Mouse (Mus musculus) embryonic facial prominence, embryonic 15.5 days (tissue): Measurements from ENCODE around the gene Ccm2. TPM values are rescaled to one million over a fixed set of nuclear protein-coding genes. Genes with fewer than 3 reads are reported as not detected.

Experiments
- ATAC-seq: fragments of 200-750 bp; cut with Nextera tagmentation; 2 replicates; pipeline ENCODE4 v1.8.0; 2017; ENCODE audit warnings: low read depth, moderate TSS enrichment; ENCODE audit not compliant: insufficient number of reproducible peaks, low FRiP score, low TSS enrichment
- H3K27ac ChIP-seq: fragments of 300-500 bp; sonication (generic); replicated peaks from 2 replicates; pipeline ENCODE4 v1.5.1; 2015; ENCODE audit warnings: mild to moderate bottlenecking, inconsistent platforms
- H3K27me3 ChIP-seq: fragments of 300-500 bp; sonication (generic); 2 replicates; pipeline ENCODE4 v1.6.1; 2015; ENCODE audit warnings: inconsistent platforms
- H3K36me3 ChIP-seq: fragments of 300-500 bp; sonication (generic); 2 replicates; pipeline ENCODE4 v1.6.1; 2015; ENCODE audit warnings: mild to moderate bottlenecking, inconsistent platforms
- H3K4me1 ChIP-seq: fragments of 300-500 bp; sonication (generic); 2 replicates; pipeline ENCODE4 v1.6.1; 2015; ENCODE audit warnings: inconsistent platforms
- H3K4me2 ChIP-seq: fragments of 300-500 bp; sonication (generic); replicated peaks from 2 replicates; pipeline ENCODE4 v1.6.1; 2015; ENCODE audit warnings: mild to moderate bottlenecking, inconsistent platforms
- H3K4me3 ChIP-seq: fragments of 300-500 bp; sonication (generic); replicated peaks from 2 replicates; pipeline ENCODE4 v1.5.1; 2015; ENCODE audit warnings: mild to moderate bottlenecking, inconsistent platforms
- H3K9ac ChIP-seq: fragments of 300-500 bp; sonication (generic); 2 replicates; pipeline ENCODE4 v1.6.1; 2015; ENCODE audit warnings: inconsistent platforms
- H3K9me3 ChIP-seq: fragments of 300-500 bp; sonication (generic); replicated peaks from 2 replicates; pipeline ENCODE4 v1.6.1; 2016; ENCODE audit warnings: inconsistent platforms
- WGBS: fragments of 180-500 bp; shearing (Covaris S2); methylation state at CpG from one replicate; pipeline ENCODE4 v1.1.7; 2015; 5-methylcytosine and 5-hydroxymethylcytosine counted together
- polyA plus RNA-seq: library from polyadenylated mRNA; unstranded; fragments of >200 nt; fragmentation: Nextera tagmentation; extraction: Ambion mirVana; gene quantifications from 2 replicates; pipeline ENCODE4 v1.2.1, GENCODE M21; 2015

The Ccm2 gene
- polyA plus RNA-seq, 1 experiment from 2014 or later = 88.9 TPM

DNA sequence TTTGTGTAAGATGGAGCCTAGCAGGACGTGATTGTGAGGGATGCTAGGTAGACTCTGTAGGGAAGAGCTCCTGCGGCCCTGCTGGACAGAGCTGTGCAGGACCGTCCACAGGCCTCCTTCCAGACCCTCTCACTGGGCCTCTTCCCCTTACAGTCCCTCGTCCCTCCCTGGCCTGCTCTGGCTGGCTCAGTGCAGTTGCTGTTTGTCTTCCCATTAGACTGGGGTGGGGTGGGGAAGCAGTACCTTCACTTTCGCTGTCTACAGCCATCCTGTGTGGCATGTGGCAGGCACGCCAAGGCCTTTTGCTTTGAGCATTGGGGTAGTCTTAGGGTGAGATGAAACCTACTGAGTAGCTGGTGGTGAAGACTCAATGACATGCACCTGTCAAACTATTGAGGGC, 15.7 kb downstream of the Ccm2 start:
- no peaks in the 10 kb centered on the region for H3K9me3 ChIP-seq
- no peak overlapping the region for H3K4me3 ChIP-seq
- no peak overlapping the region for H3K9ac ChIP-seq
- H3K36me3 ChIP-seq = peaks cover 8% of the 10 kb centered on the region; the same call in 1 of the 2 replicates
- no peaks in the 10 kb centered on the region for H3K27me3 ChIP-seq
- no peak for ATAC-seq
- peaks cover 13% of the 10 kb centered on the region for H3K4me1 ChIP-seq
- 84% methylated on average over 6 of the region's 6 CpGs for WGBS
- no peak overlapping the region for H3K27ac ChIP-seq
- no peak overlapping the region for H3K4me2 ChIP-seq

DNA sequence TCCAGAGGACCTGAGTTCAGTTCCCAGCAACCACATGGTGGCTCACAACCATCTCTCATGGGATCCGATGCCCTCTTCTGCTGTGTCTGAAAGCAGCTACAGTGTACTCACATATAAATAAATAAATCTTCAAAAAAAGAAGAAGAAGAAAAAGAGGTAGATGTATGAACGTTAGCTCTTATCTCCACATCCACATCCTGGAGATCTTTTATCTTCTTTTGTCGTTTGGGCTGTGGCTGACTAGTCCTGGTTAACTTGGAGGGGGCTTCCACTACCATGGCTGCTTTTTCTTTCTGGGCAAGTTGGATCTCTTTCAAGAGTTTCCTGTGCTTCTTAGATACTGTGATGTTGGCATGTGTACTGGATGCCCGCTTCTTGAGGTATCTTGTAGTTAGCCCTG, 16.5 kb downstream of the Ccm2 start:
- WGBS = 92% methylated on average over 4 of the region's 4 CpGs
- Histone ChIP-seq H3K27me3 (no peaks in the 10 kb centered on the region), H3K36me3 (peaks cover 4% of the 10 kb centered on the region; the same call in 1 of the 2 replicates), H3K4me1 (peaks cover 13% of the 10 kb centered on the region), H3K4me2 (no peak overlapping the region), H3K4me3 (no peak overlapping the region), H3K9me3 (no peaks in the 10 kb centered on the region), H3K9ac (no peak overlapping the region), H3K27ac (no peak overlapping the region)
- no peak for ATAC-seq

DNA sequence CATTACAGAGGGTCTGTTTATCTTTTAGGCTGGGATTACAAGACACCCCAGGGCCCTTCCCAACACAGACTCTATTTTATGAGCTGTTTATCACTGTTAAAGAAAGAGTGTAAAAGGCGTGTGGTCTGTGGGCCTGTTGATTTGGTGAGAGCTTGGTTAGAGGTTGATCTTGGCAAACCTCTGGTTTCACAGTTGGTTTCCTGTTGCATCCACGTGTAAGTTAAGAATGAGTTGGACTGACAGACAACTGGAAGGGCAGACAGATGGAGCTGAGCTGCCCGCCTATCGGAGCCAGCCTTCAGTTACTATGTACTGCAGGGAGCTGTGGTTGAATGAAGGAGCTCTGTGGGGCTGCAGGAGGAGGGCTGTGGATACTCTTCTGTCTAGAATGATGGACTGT, 19.8 kb downstream of the Ccm2 start:
- WGBS = 78% methylated on average over 4 of the region's 4 CpGs

DNA sequence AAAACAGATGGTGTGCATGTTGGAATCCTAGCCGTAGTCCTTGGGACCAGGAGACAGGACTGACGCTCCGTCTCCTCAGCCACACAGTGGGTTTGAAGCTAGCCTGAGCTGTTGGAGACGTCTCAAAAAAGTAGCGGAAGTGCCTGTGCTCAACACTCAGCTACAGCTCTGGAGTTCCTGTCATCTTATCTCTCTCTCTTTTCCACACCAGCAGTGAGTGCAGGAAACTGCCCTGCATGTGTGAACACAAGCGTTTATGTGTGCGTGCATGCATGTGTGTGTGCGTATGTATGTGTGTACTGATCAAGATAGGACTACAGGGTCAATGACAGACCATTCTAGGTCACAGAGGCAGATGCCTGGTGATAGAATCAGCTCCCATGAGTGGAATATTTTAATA, 21.3 kb downstream of the Ccm2 start:
- Histone ChIP-seq H3K27ac (no peak overlapping the region), H3K9ac (no peak overlapping the region), H3K9me3 (no peaks in the 10 kb centered on the region), H3K4me1 (peaks cover 10% of the 10 kb centered on the region), H3K27me3 (no peaks in the 10 kb centered on the region), H3K36me3 (peaks cover 26% of the 10 kb centered on the region; the same call in 1 of the 2 replicates), H3K4me3 (no peak overlapping the region), H3K4me2 (no peak overlapping the region)
- no peak for ATAC-seq
- 83% methylated on average over 8 of the region's 8 CpGs for WGBS

More for the DNA sequence above, 19.8 kb downstream of the Ccm2 start:
- Histone ChIP-seq H3K4me1 (peaks cover 14% of the 10 kb centered on the region), H3K27me3 (no peaks in the 10 kb centered on the region), H3K4me3 (no peak overlapping the region), H3K4me2 (no peak overlapping the region), H3K36me3 (peaks cover 17% of the 10 kb centered on the region; the same call in 1 of the 2 replicates), H3K9me3 (no peaks in the 10 kb centered on the region), H3K9ac (no peak overlapping the region), H3K27ac (no peak overlapping the region)
- no peak for ATAC-seq

DNA sequence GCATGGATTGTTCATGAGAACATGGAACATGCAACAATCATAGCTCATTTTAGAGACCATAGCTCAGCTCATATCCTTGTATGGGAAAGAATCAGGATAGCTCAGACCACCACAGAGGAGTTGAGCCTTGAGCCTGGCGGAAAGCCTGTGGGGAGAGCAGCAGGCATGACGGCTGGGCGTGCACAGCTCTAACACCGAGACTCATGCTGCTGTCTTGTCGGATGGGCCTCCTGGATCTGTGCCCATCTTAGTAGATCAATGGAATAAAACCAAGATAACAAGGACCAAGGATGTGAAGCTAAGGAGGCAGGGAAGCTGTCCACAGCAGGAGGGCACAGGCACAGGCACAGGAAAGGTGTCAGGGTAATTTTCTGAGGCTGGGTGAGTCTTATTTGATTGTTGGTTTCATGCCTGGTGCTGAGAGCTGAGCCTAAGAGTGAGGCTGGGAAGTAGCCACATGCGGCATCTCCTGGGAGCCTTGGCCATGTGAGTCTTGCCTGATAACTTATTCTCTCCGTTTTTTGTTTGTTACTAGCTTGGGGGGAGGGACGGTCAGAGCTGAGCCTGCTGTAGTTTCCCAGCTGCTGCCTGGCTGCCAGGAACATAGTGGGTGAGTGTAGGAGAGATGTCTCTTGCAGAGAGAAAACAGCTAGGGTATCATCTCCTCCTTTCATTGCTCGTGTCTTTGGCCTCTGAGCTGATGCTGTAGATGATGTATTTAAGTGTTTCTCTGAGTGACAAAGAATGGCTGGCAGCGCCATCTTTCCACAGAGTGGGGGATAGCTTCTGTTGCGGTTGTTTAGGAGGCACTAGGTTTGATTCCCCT, 22.1 kb downstream of the Ccm2 start:
- no peak overlapping the region for H3K4me2 ChIP-seq
- H3K4me3 ChIP-seq = no peak overlapping the region
- H3K9me3 ChIP-seq = no peaks in the 10 kb centered on the region
- H3K36me3 ChIP-seq = peaks cover 29% of the 10 kb centered on the region; the same call in 1 of the 2 replicates
- H3K9ac ChIP-seq = no peak overlapping the region
- 58% methylated on average over 11 of the region's 11 CpGs for WGBS
- H3K27me3 ChIP-seq = no peaks in the 10 kb centered on the region
- ATAC-seq = no peak
- no peak overlapping the region; the same call in 1 of the 2 replicates for H3K27ac ChIP-seq
- H3K4me1 ChIP-seq = peaks cover 10% of the 10 kb centered on the region

DNA sequence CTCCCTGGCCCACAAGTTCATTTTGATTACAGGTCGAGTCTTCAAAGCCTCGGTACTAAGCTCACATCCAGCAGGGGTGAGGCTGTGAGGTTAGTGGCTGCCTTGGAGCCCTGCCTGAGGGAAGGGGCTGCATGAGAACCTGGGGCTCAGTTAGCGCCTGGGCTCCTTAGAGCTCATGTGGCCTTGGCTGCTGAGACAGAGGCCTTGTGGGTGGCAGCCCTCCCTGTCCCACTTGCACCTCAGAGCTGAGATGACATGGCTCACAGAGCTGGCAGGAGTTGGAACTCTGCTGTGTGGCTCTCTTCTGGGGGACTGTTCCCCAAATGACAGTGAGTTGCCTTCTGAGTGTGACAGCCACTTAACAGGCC, 22.7 kb downstream of the Ccm2 start:
- Histone ChIP-seq H3K9me3 (no peaks in the 10 kb centered on the region), H3K27ac (no peak overlapping the region), H3K4me1 (peaks cover 10% of the 10 kb centered on the region), H3K27me3 (no peaks in the 10 kb centered on the region), H3K4me2 (no peak overlapping the region), H3K4me3 (no peak overlapping the region), H3K9ac (no peak overlapping the region), H3K36me3 (peaks cover 30% of the 10 kb centered on the region; the same call in 1 of the 2 replicates)
- ATAC-seq = no peak
- 41% methylated on average over 3 of the region's 3 CpGs for WGBS

DNA sequence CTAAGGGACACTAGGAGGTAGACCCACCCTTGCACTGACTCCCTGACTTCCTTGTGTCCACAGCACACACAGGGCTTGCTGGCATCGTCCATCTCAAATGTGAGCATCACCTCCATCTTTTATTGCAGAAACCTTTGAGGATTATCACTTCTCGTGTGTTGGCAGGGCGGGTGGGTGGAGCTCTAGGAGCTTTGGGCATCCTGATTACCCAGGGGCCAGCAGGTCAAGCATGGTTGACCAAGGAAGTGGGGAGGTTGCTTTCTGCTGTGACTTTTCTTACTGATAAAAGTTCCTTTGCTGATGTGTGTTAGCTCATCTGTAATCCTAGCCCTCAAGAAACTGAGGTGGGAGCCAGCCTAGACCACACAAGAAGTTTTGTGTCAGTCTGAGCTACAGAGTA, 29.5 kb downstream of the Ccm2 start:
- H3K36me3 ChIP-seq = peaks cover 29% of the 10 kb centered on the region; the same call in 1 of the 2 replicates
- ATAC-seq = no peak
- no peak overlapping the region for H3K9ac ChIP-seq
- 92% methylated on average over 3 of the region's 3 CpGs for WGBS
- H3K27ac ChIP-seq = no peak overlapping the region
- H3K27me3 ChIP-seq = no peaks in the 10 kb centered on the region
- H3K4me1 ChIP-seq = no peaks in the 10 kb centered on the region
- no peaks in the 10 kb centered on the region for H3K9me3 ChIP-seq
- no peak overlapping the region for H3K4me2 ChIP-seq
- no peak overlapping the region for H3K4me3 ChIP-seq

DNA sequence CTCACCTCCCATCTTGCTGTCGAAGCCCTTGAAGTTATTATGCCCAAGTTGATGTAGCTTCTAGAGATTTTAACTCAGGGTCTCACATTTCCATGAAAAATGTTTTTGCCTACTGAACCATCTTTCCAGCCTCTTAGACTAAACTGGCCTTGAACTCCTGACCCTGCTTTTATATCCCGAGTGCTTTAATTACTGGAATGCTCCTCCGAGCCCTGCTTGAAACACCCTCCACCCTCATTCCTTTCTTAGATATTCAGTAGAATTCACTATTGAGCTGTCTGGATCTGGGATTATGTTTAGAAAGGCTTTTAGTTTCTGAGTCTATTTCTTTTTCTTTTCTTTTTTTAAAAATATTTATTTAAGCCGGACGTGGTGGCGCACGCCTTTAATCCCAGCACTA, 32.7 kb downstream of the Ccm2 start:
- H3K36me3 ChIP-seq = peaks cover 15% of the 10 kb centered on the region; the same call in 1 of the 2 replicates
- H3K27me3 ChIP-seq = no peaks in the 10 kb centered on the region
- 86% methylated on average over 7 of the region's 7 CpGs for WGBS
- no peak for ATAC-seq
- H3K4me1 ChIP-seq = no peaks in the 10 kb centered on the region
- no peaks in the 10 kb centered on the region for H3K9me3 ChIP-seq
- H3K27ac ChIP-seq = no peak overlapping the region
- no peak overlapping the region for H3K9ac ChIP-seq
- no peak overlapping the region for H3K4me2 ChIP-seq
- no peak overlapping the region for H3K4me3 ChIP-seq

DNA sequence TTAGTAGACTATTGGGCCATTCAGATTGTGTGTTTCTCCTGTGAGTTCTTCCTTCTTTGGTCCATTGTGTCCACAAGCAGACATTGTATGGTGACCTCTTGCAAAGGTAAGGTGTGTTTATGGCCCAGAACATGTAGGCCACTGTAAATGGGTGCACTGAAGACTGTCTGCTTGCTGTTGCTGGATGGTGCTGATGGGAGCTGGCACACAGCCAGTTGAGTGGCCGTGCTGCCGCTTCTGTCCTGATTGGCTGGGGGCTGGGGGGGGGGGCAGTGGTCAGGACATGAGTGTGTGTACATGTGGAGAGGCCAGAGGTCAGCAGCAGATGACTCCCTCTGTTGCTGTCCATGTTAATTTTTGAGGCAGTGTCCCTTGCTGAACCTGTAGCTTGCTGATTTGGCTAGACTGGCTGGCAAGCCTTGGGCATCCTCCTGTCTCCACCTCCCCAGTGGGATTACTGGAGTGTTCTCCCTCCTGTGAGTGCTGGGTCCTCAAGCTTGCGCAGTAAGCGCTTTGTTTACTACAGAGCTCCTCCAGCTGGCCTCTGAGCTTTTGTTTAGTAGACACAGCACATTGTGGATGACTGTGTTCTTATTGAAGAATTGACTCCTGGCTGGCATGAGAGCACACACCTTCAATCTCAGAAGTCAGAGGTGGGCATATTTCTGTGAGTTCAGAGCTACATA, 33.5 kb downstream of the Ccm2 start:
- no peak overlapping the region for H3K27ac ChIP-seq
- no peak overlapping the region for H3K4me2 ChIP-seq
- ATAC-seq = no peak
- WGBS = 82% methylated on average over 4 of the region's 4 CpGs
- H3K27me3 ChIP-seq = no peaks in the 10 kb centered on the region
- no peak overlapping the region for H3K4me3 ChIP-seq
- H3K36me3 ChIP-seq = peaks cover 23% of the 10 kb centered on the region
- H3K4me1 ChIP-seq = no peaks in the 10 kb centered on the region
- H3K9me3 ChIP-seq = no peaks in the 10 kb centered on the region
- H3K9ac ChIP-seq = no peak overlapping the region

DNA sequence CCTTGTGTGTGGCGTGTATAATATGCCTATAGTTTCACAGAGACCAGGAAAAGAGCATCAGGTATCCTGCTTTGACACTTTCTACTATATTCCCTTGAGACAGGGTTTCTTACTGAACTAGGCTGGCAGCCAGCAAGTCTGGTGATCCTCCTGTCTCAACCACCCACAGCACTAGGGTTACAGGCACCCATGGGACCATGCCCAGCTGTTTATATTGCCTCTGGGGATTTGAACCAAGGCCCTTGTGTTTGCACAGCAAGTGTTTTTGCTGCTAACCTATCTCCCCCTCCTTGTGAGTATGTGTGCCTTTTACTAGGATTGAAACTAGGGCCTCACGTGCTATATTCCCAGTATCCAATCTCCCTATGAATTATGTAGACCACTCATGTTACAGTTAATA, 34.9 kb downstream of the Ccm2 start:
- Histone ChIP-seq H3K4me2 (no peak overlapping the region), H3K9ac (no peak overlapping the region), H3K27me3 (no peaks in the 10 kb centered on the region), H3K36me3 (peaks cover 25% of the 10 kb centered on the region), H3K9me3 (no peaks in the 10 kb centered on the region), H3K4me1 (no peaks in the 10 kb centered on the region), H3K27ac (no peak overlapping the region), H3K4me3 (no peak overlapping the region)
- WGBS = 81% methylated on average over 2 of the region's 2 CpGs
- ATAC-seq = no peak

DNA sequence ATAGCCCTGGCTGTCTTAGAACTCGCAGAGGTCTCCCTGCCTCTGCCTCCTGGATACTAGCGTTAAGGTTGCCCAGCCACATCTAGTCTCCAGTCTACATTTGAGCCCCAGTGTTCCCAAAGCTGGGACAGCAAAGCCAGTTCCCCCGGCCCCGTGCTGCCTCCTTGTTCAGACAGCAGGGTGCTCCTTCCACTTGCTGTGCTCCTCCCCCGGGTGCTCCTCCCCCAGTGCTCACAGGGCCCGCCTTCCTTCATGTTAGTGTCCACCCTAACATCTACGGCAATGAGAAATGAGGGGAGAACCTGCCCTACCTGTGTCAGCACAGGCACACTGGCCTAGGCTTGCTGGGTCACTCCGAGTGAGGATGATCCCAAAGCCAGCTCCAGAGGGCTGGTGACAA, 39.1 kb downstream of the Ccm2 start:
- H3K4me2 ChIP-seq = no peak overlapping the region

More for the DNA sequence above, 39.1 kb downstream of the Ccm2 start:
- no peak overlapping the region for H3K4me3 ChIP-seq
- no peak for ATAC-seq
- no peaks in the 10 kb centered on the region for H3K4me1 ChIP-seq
- H3K9ac ChIP-seq = no peak overlapping the region
- H3K27me3 ChIP-seq = no peaks in the 10 kb centered on the region
- WGBS = 90% methylated on average over 8 of the region's 8 CpGs
- H3K36me3 ChIP-seq = peaks cover 42% of the 10 kb centered on the region
- no peak overlapping the region for H3K27ac ChIP-seq
- no peaks in the 10 kb centered on the region for H3K9me3 ChIP-seq
